Mouse (Mus musculus) urinary bladder, postnatal 4 days (tissue): Measurements from ENCODE around the gene Mad2l2.
"Not testable (repeated sequence)": the region's sequence is repeated elsewhere in the genome, so short reads cannot be mapped to it uniquely, and the experiment has no call there.

Source experiments
- DNase-seq, 2 experiments: peaks; one replicate each; pipeline ENCODE4 v3.0.0; 2021 to 2022; ENCODE audit warnings: low spot score in 2 of 2

Mad2l2 gene

DNA sequence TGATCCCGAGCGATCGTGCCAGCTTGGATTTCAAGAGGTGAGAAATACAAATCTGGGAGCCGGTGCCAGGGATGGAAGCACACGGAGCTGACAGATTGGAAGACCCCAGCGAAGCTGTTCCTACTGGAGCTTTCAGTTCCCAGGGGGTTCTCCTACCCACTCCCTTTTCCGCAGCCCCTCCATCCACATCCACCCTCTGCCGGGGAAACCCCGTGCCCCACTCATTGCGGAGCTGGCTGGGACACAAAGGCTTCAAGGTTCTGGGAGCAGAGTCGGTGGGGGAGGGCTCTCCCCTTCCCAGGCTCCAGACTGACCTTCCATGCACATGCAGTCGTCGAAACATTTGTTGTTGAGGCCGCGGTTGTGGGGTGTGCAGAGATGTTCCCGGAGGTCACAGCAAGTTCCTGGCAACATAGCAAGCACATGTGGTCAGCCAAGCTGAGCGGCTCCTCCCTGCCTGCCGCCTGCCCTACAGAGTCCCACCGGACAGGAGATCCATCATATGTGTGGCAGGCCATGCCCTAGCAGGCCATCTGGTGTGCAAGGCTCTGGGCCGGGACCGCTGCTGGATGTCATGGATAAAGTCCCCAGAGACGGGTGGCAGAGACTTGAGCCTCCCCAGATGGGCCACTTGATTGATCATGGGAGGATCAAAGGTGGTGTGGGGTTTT lies 22.4 kb upstream of the Mad2l2 start:
- DNase-seq = peak in 1 of 2 experiments; percentile 36

GRCm38 (mm10) chr4:148108565-148109100 lies 21.6 kb upstream of the Mad2l2 start:
- no peak for DNase-seq

DNA sequence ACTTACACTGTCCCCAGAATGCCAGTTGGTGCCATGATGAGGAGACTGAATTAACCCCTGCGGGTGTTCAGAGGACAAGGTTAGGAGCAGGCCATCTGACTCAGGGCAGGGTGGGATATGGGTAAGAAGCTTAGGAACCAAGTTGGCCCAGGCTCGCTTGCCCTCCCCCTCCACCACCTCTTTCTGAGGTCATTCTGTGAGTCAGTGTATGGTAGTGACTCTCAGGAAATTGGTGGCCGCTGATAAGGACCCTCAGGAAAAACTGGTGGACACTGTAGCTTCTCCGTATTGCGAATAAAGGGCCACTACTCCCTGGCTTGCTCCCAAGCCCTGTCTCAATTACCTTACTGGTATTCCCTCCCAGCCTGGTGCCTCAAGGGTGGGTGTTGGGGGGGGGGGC lies 21.0 kb upstream of the Mad2l2 start:
- no peak for DNase-seq

DNA sequence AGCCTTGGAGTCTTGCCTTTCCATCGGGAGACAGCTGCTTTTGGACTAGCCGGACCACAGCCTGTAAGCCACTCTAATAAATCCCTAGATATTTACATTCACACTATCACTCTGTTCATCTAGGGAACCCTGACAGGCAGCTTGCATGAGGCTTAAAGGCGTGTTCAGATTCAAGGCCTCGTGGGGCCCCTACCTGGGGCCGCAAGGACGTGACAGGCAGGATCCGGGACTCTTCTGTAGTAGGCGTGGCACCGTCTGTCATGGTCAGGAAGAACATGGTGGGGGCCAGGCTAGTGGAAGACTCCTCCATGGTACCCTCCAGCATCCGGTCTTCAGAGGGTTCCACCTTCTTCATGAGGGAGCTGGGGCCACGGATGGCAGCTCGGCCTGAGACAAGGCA lies 17.7 kb upstream of the Mad2l2 start:
- no peak for DNase-seq

GRCm38 (mm10) chr4:148114758-148115391 lies 15.3 kb upstream of the Mad2l2 start:
- DNase-seq = peak; percentile 74 to 91

- peak in 1 of 2 experiments; percentile 31 for DNase-seq
Measured at GRCm38 (mm10) chr4:148115467-148115866, 14.7 kb upstream of the Mad2l2 start.

- DNase-seq = no peak
Measured at GRCm38 (mm10) chr4:148116657-148117056, 13.5 kb upstream of the Mad2l2 start.

DNA sequence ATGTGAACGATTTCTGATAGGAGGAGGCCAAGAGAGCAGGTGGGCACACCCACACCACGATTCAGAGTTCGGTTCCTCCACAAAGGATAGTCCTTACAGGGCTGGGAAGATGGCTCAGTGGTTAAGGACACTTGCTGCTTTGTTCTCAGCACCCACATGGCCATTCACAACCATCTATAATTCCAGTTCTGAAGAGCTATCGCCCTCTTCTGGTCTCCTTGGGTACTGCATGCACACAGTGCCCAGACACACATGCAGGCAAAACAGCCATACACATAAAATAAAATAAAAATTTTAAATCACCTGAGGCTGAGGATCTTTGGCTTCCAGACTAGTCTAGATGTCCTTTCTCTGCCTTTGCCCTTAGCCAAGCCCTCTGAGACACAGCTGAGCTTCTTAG lies 12.8 kb upstream of the Mad2l2 start:
- no peak for DNase-seq

- not testable (repeated sequence) for DNase-seq
Measured at GRCm38 (mm10) chr4:148119578-148119977, 10.6 kb upstream of the Mad2l2 start.

DNA sequence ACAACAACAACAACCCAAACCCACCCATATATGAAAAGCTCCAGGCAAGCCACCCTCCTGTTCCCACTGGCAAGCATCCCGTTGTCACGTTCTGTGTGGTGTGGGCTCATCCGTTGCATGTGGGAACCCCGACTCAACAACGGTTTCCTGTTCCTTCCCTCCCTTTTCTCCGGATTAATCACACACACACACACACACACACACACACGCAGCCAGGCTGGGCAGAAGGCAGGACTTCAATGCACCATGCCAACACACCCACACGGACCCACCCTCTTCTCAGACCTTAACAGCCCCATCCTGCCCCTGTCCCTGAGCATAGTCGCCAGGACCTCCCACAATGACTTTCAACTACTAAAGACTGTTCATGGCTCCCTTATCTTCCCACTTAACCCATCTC lies 9.6 kb upstream of the Mad2l2 start:
- no peak for DNase-seq

DNA sequence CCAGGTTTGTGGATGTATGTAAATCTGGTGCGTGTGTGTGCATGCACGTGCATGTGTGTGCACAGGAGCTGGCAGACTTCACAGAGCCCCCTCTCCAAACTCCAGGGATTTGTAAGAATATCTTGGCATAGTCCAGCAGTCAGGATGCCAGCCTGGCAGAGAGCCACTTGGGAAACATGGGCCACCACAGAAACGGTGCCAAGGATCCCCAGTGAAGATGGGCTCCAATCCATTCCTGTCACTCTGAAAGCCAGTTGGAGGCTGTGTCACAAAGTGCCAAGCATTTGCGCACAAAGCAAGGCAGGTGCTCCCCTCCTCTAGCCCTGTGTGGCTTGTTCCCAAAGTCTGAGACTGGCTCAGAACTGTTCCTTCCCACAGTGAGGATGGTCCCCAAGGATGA lies 8.8 kb upstream of the Mad2l2 start:
- DNase-seq = no peak

DNA sequence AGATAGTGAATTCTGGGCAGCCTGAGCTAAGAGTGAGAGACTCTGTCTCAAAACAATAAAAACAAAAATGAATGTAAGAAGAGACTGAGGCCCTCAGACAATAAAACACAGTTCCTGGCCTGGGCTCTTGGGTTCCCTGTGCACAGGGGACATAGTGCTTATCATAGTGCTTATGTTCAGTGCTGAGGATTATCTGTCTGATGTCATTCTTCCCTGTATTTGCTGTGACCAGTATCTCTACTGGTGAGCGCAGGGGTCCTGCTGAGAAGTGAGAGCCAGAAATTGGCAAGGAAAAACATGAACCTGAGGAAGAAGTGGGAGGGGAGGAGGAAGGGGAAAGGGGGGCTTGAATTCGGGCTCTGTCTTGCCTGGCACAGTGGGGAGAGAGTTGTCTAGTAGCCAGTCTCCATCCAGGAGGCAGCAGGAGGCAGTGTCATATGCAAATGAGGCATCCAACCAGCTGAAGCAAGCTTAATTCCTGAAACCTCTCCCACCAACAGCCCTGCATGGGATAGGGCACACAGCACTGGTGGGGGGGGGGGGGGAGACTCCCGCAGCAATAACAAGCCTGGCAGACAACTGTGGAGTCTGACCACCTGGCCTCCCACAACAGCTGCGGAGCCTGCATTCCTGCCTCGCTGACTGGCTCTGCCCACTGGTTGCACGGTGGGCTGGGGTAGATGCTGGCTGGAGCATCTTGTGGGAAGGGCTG lies 8.0 kb upstream of the Mad2l2 start:
- no peak for DNase-seq

DNA sequence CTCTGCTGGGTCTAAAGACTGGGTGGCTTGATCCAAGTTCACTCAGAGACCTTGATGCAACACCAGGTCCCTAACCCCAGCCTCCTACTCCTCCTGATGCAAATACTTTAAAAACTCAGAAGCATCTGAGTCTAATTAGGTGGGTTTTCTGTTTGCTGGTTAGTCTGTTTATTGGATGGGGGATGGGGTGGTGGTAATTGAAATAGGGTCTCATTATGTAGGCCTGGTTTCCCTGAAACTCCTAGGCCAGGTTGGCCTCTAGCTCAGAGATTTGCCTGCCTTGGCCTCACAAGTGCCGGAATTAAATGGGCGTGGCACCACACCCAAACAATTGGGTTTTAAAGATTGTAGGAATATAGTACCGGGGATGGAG lies 7.5 kb upstream of the Mad2l2 start:
- DNase-seq = no peak

- DNase-seq = no peak
Measured at GRCm38 (mm10) chr4:148128241-148128640, 1.9 kb upstream of the Mad2l2 start.

DNA sequence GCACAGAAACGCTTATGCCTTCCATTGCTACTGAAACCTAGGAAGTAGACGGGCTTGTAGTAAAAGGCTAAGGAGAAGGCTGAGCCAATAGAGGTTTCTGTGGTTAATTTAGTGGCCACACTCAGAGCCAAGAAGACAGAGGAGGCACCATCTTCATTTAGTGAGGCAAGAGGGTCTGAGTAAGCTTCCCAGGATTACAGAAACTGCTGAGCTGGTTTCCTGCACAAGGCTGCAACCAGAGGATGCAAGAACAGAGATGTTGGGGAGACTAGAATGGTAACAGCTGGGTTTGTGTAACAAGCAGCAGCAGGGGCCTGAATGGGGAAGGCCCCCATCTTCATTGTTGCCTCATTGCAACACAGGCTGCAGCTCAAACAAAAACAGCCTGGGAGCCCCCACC lies 1.5 kb upstream of the Mad2l2 start:
- DNase-seq = no peak

GRCm38 (mm10) chr4:148130561-148131413 lies 603 bp downstream of the Mad2l2 start, which contains the start of gene Draxin:
Gene Draxin, minus strand, starts transcription at chr4:148130698.
- no peak for DNase-seq

DNA sequence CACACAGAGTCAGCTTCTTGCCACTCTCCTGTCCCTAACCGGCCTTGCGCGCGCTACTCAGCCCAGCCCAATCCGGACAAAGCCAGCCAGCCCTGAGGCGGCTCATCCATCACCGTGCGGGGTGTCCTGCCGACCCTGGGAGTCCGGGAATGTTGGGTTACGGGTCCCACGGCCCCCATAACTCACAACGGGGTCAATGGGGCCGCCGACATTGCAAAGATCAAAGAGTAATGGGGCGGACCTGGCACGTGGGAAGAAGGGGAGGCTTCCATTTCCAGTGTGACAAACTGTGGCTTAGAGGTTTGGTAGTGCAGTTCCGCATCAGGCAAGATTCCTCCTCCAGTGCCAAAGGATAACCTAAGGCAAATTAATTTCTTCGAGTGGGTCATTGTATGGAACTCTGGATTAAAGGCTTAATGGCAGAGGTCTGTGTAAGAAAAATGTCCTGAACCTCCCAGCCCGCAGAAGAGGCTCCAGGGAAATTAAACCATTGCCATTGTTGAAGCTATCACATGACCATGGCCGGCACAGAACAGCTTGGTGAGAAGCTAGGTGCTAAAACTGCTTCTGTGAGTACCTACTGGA lies 1.4 kb downstream of the Mad2l2 start:
- no peak for DNase-seq

DNA sequence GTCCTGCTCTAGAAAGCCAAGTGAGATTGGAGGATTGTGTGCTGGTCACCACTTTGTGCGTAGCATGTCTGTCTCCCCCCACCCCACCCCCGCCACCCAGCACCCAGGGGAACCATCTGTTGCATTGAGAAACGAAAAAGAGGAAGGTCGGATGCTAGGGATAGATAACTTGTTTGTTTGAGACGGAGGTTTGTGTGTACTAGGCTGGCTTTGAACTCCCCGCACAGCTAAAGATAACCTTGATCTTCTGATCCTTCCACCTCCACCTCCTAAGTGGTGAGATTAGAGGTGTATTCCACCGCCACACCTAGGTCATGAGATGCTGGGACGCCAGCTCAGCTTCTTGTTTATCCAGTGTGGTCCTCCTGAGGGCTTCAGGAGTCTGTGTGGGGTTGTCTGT lies 4.8 kb downstream of the Mad2l2 start:
- no peak for DNase-seq

DNA sequence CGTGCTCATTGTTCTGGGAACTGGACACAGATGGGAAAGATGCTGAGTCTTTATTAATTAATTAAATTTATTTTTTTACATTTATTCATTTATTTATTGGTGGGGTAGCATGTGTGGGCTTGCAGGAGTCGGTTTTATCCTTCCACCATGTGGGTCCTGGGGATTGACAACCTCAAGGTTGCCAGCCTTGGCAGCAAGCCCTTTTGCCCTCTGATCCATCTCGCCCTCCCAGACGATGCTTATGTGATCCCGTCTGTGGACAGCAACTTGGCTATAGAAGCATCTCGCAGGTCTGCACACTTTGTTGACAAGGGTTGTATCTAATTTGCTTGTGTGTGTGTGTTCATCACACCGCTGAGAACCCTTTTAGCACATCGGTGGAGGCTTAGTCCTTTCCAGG lies 7.3 kb downstream of the Mad2l2 start:
- DNase-seq = no peak

GRCm38 (mm10) chr4:148139767-148140097 lies 9.5 kb downstream of the Mad2l2 start:
- no peak for DNase-seq
